Mouse (Mus musculus): ENCODE measurements around the gene Itgb4. TPM values are rescaled to one million over a fixed set of nuclear protein-coding genes. Genes with fewer than 3 reads are reported as not detected.
"Not testable (repeated sequence)": the region's sequence is repeated elsewhere in the genome, so short reads cannot be mapped to it uniquely, and the experiment has no call there.

Itgb4 gene
- polyA plus RNA-seq, 1 experiment from 2014 or later: 0.43 TPM

DNA sequence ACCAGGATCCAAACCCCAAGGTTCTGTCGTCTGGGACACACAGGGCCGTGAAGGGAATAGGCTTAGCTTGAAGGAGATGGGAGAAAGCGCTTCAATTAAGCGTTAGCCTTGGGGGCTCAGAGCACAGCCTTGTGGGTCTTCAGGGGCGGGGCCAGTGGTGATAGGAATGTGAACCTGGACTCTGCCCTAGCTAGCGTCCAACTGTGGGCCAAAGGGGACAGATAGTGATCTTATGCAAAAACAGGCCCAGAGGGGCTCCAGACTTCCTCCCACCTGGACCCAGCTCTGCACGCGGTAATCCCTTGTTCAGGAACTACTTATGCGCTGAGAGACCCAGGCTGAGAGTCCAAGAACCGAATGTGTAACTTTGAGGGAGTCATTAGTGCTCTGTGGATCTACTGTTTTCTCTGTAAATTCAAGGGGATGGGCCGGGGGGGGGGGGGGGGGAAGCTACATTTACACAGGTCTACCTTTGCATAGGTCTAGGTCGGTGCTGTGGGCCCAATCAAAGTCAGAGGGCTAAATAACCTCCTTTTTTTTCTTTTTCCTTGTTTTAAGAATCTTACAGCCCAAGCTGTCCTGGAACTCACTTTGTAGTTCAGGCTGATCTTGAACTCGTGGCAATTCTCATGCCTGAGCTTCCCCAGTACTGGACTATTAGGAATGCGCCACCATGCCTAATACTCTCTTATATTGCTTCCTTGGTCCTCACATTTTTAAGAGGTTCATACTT, 37.2 kb downstream of the Itgb4 start:
- no peaks in the 10 kb centered on the region for H3K9me3 ChIP-seq
- peaks cover 4% of the 10 kb centered on the region; the same call in 1 of the 2 replicates for H3K36me3 ChIP-seq
- H3K4me2 ChIP-seq (replicated peaks): peak overlapping the region; percentile 86
- H3K4me1 ChIP-seq (replicated peaks): peaks cover 25% of the 10 kb centered on the region
- peak overlapping the region; percentile 80 for H3K9ac ChIP-seq (replicated peaks)
- peak overlapping the region; percentile 58 for H3K4me3 ChIP-seq (replicated peaks)
- H3K27me3 ChIP-seq: no peaks in the 10 kb centered on the region
- WGBS: 21% methylated on average over 14 of the region's 14 CpGs
- H3K27ac ChIP-seq: no peak overlapping the region
- ATAC-seq: no peak

GRCm38 (mm10) chr11:116012262-116012947, 37.9 kb downstream of the Itgb4 start, which contains the start of gene Galk1:
Galk1 (minus strand) TSS chr11:116012719.
- Histone ChIP-seq H3K9me3 (no peaks in the 10 kb centered on the region), H3K4me1 (replicated peaks) (peaks cover 25% of the 10 kb centered on the region), H3K4me3 (replicated peaks) (peak within 1 kb of the TSS; percentile 58), H3K9ac (replicated peaks) (peak within 1 kb of the TSS; percentile 80), H3K36me3 (peaks cover 4% of the 10 kb centered on the region; the same call in 1 of the 2 replicates), H3K4me2 (replicated peaks) (peak within 1 kb of the TSS; percentile 86), H3K27me3 (no peaks in the 10 kb centered on the region), H3K27ac (peak within 1 kb of the TSS; percentile 57; the same call in 1 of the 2 replicates)
- ATAC-seq: peak; percentile 82
- under 1% methylated on average over 55 of the region's 55 CpGs for WGBS

DNA sequence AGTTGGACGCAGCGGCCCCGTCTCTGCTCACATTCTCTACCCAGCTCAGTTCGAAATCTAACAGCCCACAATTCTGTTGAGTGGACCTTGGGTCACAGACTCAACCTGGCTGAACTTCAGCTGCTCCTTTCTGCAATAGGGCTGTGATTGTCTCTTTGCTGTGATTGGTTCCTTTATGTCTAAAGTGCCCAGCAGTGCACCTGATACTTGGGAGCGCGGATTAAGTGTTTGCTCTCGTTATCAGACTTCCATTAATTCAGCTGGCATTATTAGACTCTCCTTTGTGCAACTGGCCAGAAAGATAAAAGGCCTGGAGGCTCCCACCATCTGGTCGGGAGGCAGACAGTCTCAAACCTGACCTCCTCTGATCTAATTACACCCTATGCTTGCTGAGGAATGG, 40.3 kb downstream of the Itgb4 start:
- ATAC-seq: no peak

DNA sequence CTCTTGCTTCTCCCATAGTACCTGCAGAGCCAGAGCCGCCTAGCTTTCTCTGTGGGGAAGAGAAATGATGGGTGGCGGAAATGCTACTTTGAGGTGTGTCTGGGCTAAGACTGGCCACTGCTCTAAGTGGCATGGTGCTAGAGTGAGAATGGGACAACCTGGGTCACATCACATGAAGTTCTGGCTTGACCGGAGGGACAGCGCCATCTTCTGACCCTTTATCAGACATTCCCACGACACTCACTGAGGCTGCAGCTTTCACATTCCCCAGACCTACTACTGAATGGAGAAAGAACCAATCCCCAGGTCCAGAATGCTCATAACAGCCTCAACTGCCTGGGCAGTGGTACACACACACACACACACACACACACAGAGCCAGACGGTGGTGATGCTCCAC, 43.6 kb downstream of the Itgb4 start:
- Histone ChIP-seq H3K27ac (no peak overlapping the region), H3K4me3 (replicated peaks) (no peak overlapping the region), H3K9me3 (no peaks in the 10 kb centered on the region), H3K4me1 (replicated peaks) (peaks cover 26% of the 10 kb centered on the region), H3K4me2 (replicated peaks) (no peak overlapping the region), H3K9ac (replicated peaks) (no peak overlapping the region), H3K36me3 (peaks cover 13% of the 10 kb centered on the region; the same call in 1 of the 2 replicates), H3K27me3 (no peaks in the 10 kb centered on the region)
- whole genome bisulfite sequencing: 25% methylated on average over 6 of the region's 6 CpGs
- no peak for ATAC-seq

More for the DNA sequence above, 40.3 kb downstream of the Itgb4 start:
- no peaks in the 10 kb centered on the region for H3K9me3 ChIP-seq
- H3K27ac ChIP-seq: no peak overlapping the region
- no peaks in the 10 kb centered on the region for H3K36me3 ChIP-seq
- no peak overlapping the region for H3K9ac ChIP-seq (replicated peaks)
- 55% methylated on average over 8 of the region's 8 CpGs for WGBS
- peaks cover 25% of the 10 kb centered on the region for H3K4me1 ChIP-seq (replicated peaks)
- H3K4me2 ChIP-seq (replicated peaks): no peak overlapping the region
- H3K27me3 ChIP-seq: no peaks in the 10 kb centered on the region
- H3K4me3 ChIP-seq (replicated peaks): no peak overlapping the region

- WGBS: 90% methylated on average over 4 of the region's 4 CpGs
- not testable (repeated sequence) for H3K27ac ChIP-seq; ATAC-seq; H3K4me2 ChIP-seq (replicated peaks); H3K4me3 ChIP-seq (replicated peaks); H3K9me3 ChIP-seq; H3K9ac ChIP-seq (replicated peaks); H3K27me3 ChIP-seq
- Histone ChIP-seq H3K36me3 (peaks cover 13% of the 10 kb centered on the region; the same call in 1 of the 2 replicates), H3K4me1 (replicated peaks) (peaks cover 25% of the 10 kb centered on the region)
Observed at GRCm38 (mm10) chr11:116018867-116019266, 44.4 kb downstream of the Itgb4 start.

DNA sequence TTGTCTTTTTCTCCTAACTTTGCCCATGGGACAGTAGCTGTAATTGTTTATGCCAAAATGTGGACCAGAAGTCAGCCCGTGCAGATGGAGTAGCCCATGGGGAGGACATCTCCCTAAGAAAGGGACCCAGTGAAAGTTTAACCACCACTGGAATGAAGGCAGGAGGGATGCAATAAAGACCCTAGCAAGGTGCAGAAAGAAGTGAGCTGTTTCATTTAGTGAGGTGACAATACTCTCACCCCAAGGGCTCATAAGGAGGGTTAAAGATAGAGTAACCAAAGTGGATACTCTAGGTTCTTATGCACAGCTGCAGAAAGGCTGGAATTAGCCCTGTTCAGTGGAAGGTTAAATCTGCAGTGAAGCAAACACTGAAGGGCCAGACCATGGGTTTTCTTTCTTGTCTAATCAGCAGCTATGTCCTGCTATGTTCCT, 44.9 kb downstream of the Itgb4 start:
- ATAC-seq: no peak
- no peak overlapping the region for H3K9ac ChIP-seq (replicated peaks)
- H3K36me3 ChIP-seq: peaks cover 13% of the 10 kb centered on the region; the same call in 1 of the 2 replicates
- 60% methylated on average over 1 of the region's 1 CpGs for WGBS
- H3K4me2 ChIP-seq (replicated peaks): no peak overlapping the region
- H3K4me3 ChIP-seq (replicated peaks): no peak overlapping the region
- no peaks in the 10 kb centered on the region for H3K27me3 ChIP-seq
- H3K27ac ChIP-seq: no peak overlapping the region
- no peaks in the 10 kb centered on the region for H3K9me3 ChIP-seq
- peaks cover 25% of the 10 kb centered on the region for H3K4me1 ChIP-seq (replicated peaks)

GRCm38 (mm10) chr11:116019976-116020411, 45.5 kb downstream of the Itgb4 start:
- Histone ChIP-seq H3K9me3 (no peaks in the 10 kb centered on the region), H3K27me3 (no peaks in the 10 kb centered on the region), H3K36me3 (peaks cover 13% of the 10 kb centered on the region; the same call in 1 of the 2 replicates), H3K4me3 (replicated peaks) (0 out of 2 replicates have a peak overlapping the region, but pooled peaks have one; percentile 0), H3K9ac (replicated peaks) (no peak overlapping the region), H3K4me2 (replicated peaks) (no peak overlapping the region), H3K4me1 (replicated peaks) (peaks cover 20% of the 10 kb centered on the region), H3K27ac (peak overlapping the region; percentile 12)
- 70% methylated on average over 2 of the region's 2 CpGs for WGBS
- ATAC-seq: no peak

GRCm38 (mm10) chr11:116020519-116020922, 46.0 kb downstream of the Itgb4 start:
- 53% methylated on average over 1 of the region's 1 CpGs for WGBS
- ATAC-seq: no peak
- peaks cover 13% of the 10 kb centered on the region; the same call in 1 of the 2 replicates for H3K36me3 ChIP-seq
- H3K27me3 ChIP-seq: no peaks in the 10 kb centered on the region
- no peak overlapping the region for H3K27ac ChIP-seq
- H3K9ac ChIP-seq (replicated peaks): no peak overlapping the region
- no peak overlapping the region for H3K4me3 ChIP-seq (replicated peaks)
- no peak overlapping the region for H3K4me2 ChIP-seq (replicated peaks)
- H3K9me3 ChIP-seq: no peaks in the 10 kb centered on the region
- H3K4me1 ChIP-seq (replicated peaks): peaks cover 17% of the 10 kb centered on the region

DNA sequence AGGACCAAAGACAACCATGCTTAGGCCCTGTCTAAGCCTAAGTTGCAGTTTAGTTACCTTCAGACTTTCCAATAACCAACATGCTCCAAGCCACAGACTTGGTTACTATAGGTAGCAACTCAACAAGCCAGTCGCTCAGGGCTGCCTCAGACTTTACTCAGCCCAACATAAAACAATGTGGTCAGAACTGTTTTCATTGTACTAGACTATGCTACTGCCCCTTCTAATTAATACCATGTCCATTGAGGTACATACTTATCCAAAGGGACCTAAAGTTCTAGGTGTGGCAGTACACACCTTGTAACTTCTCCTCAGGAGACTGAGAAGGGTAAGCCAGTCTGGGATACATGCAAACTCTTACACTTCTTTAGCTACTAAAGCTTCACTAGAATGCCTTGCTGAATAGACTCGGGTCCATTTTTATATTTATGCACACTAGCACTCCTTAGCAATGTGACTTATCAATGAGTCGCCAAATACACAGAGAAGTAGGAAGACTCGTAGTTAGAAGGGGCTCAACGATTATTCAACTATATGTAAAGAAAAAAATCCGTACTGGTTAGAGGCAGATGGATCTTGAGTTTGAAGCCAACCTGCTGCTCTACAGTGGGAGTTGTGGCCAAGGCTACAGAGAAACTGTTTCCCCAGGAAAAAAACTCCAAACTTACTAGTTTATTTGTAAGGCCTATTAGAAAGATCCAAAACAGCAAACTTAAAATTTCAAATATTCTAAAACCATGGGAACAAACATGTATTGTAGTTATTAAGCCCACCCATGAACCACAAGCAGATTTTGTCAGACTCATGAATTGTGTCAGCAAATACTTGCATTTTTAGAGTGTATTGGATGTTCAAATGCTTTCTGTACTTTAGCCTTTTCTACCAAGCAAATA, 47.1 kb downstream of the Itgb4 start:
- Histone ChIP-seq H3K36me3 (peaks cover 13% of the 10 kb centered on the region; the same call in 1 of the 2 replicates), H3K4me3 (replicated peaks) (peak overlapping the region; percentile 95), H3K27ac (no peak overlapping the region; the same call in 1 of the 2 replicates), H3K9ac (replicated peaks) (no peak overlapping the region; the same call in 1 of the 2 replicates), H3K27me3 (no peaks in the 10 kb centered on the region), H3K4me2 (replicated peaks) (peak overlapping the region; percentile 85), H3K4me1 (replicated peaks) (peaks cover 17% of the 10 kb centered on the region), H3K9me3 (no peaks in the 10 kb centered on the region)
- 81% methylated on average over 6 of the region's 6 CpGs for WGBS
- no peak for ATAC-seq

DNA sequence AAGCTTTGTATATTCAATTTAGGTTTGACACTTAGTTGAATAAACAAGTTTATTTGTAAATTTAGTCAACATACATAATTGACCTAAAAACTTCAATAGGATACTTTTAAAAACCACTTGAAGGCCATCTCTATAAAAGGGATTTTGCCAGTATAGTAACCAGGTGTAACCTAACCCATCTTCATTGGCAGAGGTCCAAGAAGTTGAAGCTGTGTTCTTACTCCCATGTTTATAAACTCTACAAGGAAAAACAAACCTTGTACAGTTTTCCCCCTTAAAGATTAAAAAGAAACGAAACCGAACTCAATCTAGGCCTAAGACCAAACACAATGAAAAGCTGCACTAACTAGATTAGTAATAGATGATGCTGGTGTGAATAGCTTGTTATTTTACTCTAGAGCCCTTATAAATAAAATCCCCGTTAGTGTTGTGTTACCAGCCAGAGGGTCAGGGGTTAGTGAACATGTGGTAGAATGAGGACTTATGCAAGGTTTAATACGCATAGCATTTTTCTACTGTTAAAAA, 47.8 kb downstream of the Itgb4 start:
- Histone ChIP-seq H3K27ac (no peak overlapping the region), H3K9ac (replicated peaks) (peak overlapping the region; percentile 65), H3K4me1 (replicated peaks) (peaks cover 17% of the 10 kb centered on the region), H3K36me3 (peaks cover 13% of the 10 kb centered on the region; the same call in 1 of the 2 replicates), H3K27me3 (no peaks in the 10 kb centered on the region), H3K4me2 (replicated peaks) (peak overlapping the region; percentile 85), H3K4me3 (replicated peaks) (peak overlapping the region; percentile 95), H3K9me3 (no peaks in the 10 kb centered on the region)
- ATAC-seq: no peak
- WGBS: 71% methylated on average over 4 of the region's 4 CpGs

All from midbrain, embryonic 13.5 days (tissue).